ENCODE assay signal across 8 mouse cellular contexts in genomic region chrX:7722691-7723090, GRCm38 (mm10). TPM values are rescaled to one million over a fixed set of nuclear protein-coding genes. Genes with fewer than 3 reads are reported as not detected.
A peak's percentile ranks its signal among the peaks of the same experiment; 100 is the strongest.
DNase-seq lines count a peak whose midpoint lies in the region; ATAC-seq and TF ChIP-seq lines count a peak whose summit lies in the region.

No protein-coding gene starts in this region.

- ATAC-seq in liver, embryonic 11.5 days (replicated peaks; ENCODE audit: low FRiP score) = no peak

- no peaks in the 10 kb centered on the region for H3K27me3 ChIP-seq in heart, adult 2 months (ENCODE audit: control insufficient read depth, insufficient read depth, low read length)
- H3K27me3 ChIP-seq in liver, embryonic 11.5 days (replicated peaks; ENCODE audit: control insufficient read depth, insufficient read depth, low read length) = no peaks in the 10 kb centered on the region

- no peaks in the 10 kb centered on the region for H3K36me3 ChIP-seq in heart, adult 2 months (ENCODE audit: control insufficient read depth, insufficient read depth, low read length)
- H3K36me3 ChIP-seq in liver, embryonic 11.5 days (ENCODE audit: control insufficient read depth, insufficient read depth, low read length) = no peaks in the 10 kb centered on the region; the same call in 1 of the 2 replicates

- peak overlapping the region; percentile 85; the same call in 1 of the 2 replicates for H3K9ac ChIP-seq in heart, adult 2 months (ENCODE audit: low read depth, low read length)
- H3K9ac ChIP-seq in liver, embryonic 11.5 days (ENCODE audit: low read depth, low read length) = peak overlapping the region; percentile 67

- no peaks in the 10 kb centered on the region for H3K4me1 ChIP-seq in heart, adult 2 months (ENCODE audit: control insufficient read depth, insufficient read depth, low read length)
- H3K4me1 ChIP-seq in embryonic fibroblast, embryonic 13.5 days (ENCODE audit: control insufficient read depth, insufficient read depth, low read length) = peaks cover 2% of the 10 kb centered on the region; the same call in 1 of the 2 replicates
- peaks cover 3% of the 10 kb centered on the region; the same call in 1 of the 2 replicates for H3K4me1 ChIP-seq in liver, embryonic 11.5 days (replicated peaks; ENCODE audit: control insufficient read depth, insufficient read depth, low read length)

- H3K27ac ChIP-seq in heart, adult 2 months = peak overlapping the region; percentile 98
- no peak overlapping the region for H3K27ac ChIP-seq in embryonic fibroblast, embryonic 13.5 days (ENCODE audit: insufficient read depth, low read length)
- no peak overlapping the region for H3K27ac ChIP-seq in liver, embryonic 11.5 days (ENCODE audit: low read depth, low read length)

- intact Hi-C loops in heart, adult 2 months (cut with DNase I) = loop anchor here (10.0 kb wide), 1 partner anchor 352 kb away; the partner anchor contains the start of gene Suv39h1
- intact Hi-C loops in heart, postnatal 36 days (cut with DNase I) = loop anchor here (10.0 kb wide), 1 partner anchor 422 kb away; the partner anchor contains the start of gene Rbm3

- H3K4me3 ChIP-seq in heart, adult 2 months = peak overlapping the region; percentile 53
- H3K4me3 ChIP-seq in embryonic fibroblast, embryonic 13.5 days (ENCODE audit: insufficient read depth, low read length) = peak overlapping the region; percentile 56
- peak overlapping the region; percentile 72 for H3K4me3 ChIP-seq in liver, embryonic 11.5 days (ENCODE audit: low read depth, low read length)

- DNase-seq in heart, adult 2 months = no peak
- DNase-seq in heart, postnatal 36 days = no peak
- DNase-seq in 416B (ENCODE audit: low read depth) = peak; percentile 60
- DNase-seq in liver, embryonic 11.5 days (ENCODE audit: low spot score) = no peak
- DNase-seq in embryo, embryonic 10.5 days (ENCODE audit: low spot score) = no peak
- DNase-seq in adrenal gland, adult 18-20 months (ENCODE audit: low spot score in 2 of 2) = no peak
- DNase-seq in spleen, adult 12 weeks (ENCODE audit: low spot score) = no peak

- no peaks in the 10 kb centered on the region for H3K79me2 ChIP-seq in heart, adult 2 months (replicated peaks; ENCODE audit: control insufficient read depth, insufficient read depth, low read length)

- TF ChIP-seq EP300 in heart, adult 2 months (IDR thresholded peaks at IDR 0.05; ENCODE audit: insufficient read depth, low read depth, low read length) = no peak

- no peak for TF ChIP-seq POLR2A in heart, adult 2 months (IDR thresholded peaks at IDR 0.05; ENCODE audit: insufficient read depth, low read depth, low read length)
- TF ChIP-seq POLR2A in embryonic fibroblast, embryonic 13.5 days (IDR thresholded peaks at IDR 0.05; ENCODE audit: low read depth, low read length) = no peak

- TF ChIP-seq CTCF in heart, adult 2 months (IDR thresholded peaks at IDR 0.05) = no peak
- no peak for TF ChIP-seq CTCF in embryonic fibroblast, embryonic 13.5 days (IDR thresholded peaks at IDR 0.05; ENCODE audit: borderline replicate concordance, insufficient read depth, low read length)

- 7% methylated on average over 4 of the region's 4 CpGs for WGBS in heart, adult 2 months
- WGBS in liver, embryonic 11.5 days = 14% methylated on average over 4 of the region's 4 CpGs

- H3K4me2 ChIP-seq in liver, embryonic 11.5 days = peak overlapping the region; percentile 75

- no peaks in the 10 kb centered on the region for H3K9me3 ChIP-seq in liver, embryonic 11.5 days (ENCODE audit: control insufficient read depth, low read length)

RNA-seq across cellular contexts. Expression of gene Gm45208, which starts 0.6 kb away (rescaled TPM):
- total RNA-seq in heart, adult 2 months (2021) = under 1 TPM in 1 of 2 experiments, not detected in 1; 0.94 TPM
- 0.21 TPM in 1 of 2 replicates, not detected in the other for polyA plus RNA-seq in heart, adult 2 months (2012; rRNA removed)
- under 1 TPM in 1 of 2 experiments, not detected in 1; 0.68 TPM for total RNA-seq in heart, postnatal 36 days (2021)
- not detected in 2 replicates for polyA plus RNA-seq in embryonic fibroblast, embryonic 13.5 days (2011; ENCODE audit: insufficient read length, low read depth, missing spikeins)
- polyA plus RNA-seq in liver, embryonic 11.5 days (2014; fragmentation: Nextera tagmentation; extraction: Ambion mirVana) = not detected in 2 replicates
- under 1 TPM in 1 of 2 experiments, not detected in 1; 0.58 TPM for total RNA-seq in adrenal gland, adult 18-20 months (2021)

RNA-seq across cellular contexts. Expression of gene Praf2, which starts 5.5 kb away (rescaled TPM):
- 1 to 10 TPM; 6.1 to 6.7 TPM for total RNA-seq in heart, adult 2 months (2021)
- 15.8 and 19.5 TPM in 2 replicates for polyA plus RNA-seq in heart, adult 2 months (2012; rRNA removed)
- 1 to 10 TPM; 5.4 to 5.7 TPM for total RNA-seq in heart, postnatal 36 days (2021)
- 112 and 126 TPM in 2 replicates for polyA plus RNA-seq in embryonic fibroblast, embryonic 13.5 days (2011; ENCODE audit: insufficient read length, low read depth, missing spikeins)
- 29.8 and 32.0 TPM in 2 replicates for polyA plus RNA-seq in liver, embryonic 11.5 days (2014; fragmentation: Nextera tagmentation; extraction: Ambion mirVana)
- total RNA-seq in adrenal gland, adult 18-20 months (2021) = 10 to 100 TPM; 12.1 to 16.3 TPM

RNA-seq across cellular contexts. Expression of gene Wdr45, which starts 8.6 kb away (rescaled TPM):
- 10 to 100 TPM; 41.3 to 42.5 TPM for total RNA-seq in heart, adult 2 months (2021)
- polyA plus RNA-seq in heart, adult 2 months (2012; rRNA removed) = 48.3 and 57.9 TPM in 2 replicates
- 10 to 100 TPM; 46.3 to 55.4 TPM for total RNA-seq in heart, postnatal 36 days (2021)
- 29.0 and 32.3 TPM in 2 replicates for polyA plus RNA-seq in embryonic fibroblast, embryonic 13.5 days (2011; ENCODE audit: insufficient read length, low read depth, missing spikeins)
- polyA plus RNA-seq in liver, embryonic 11.5 days (2014; fragmentation: Nextera tagmentation; extraction: Ambion mirVana) = 13.7 and 15.2 TPM in 2 replicates
- 10 to 100 TPM; 45.4 to 62.8 TPM for total RNA-seq in adrenal gland, adult 18-20 months (2021)

RNA-seq across cellular contexts. Expression of gene Gpkow, which starts 25.8 kb away (rescaled TPM):
- 10 to 100 TPM; 18.0 to 19.3 TPM for total RNA-seq in heart, adult 2 months (2021)
- polyA plus RNA-seq in heart, adult 2 months (2012; rRNA removed) = 7.1 and 11.4 TPM in 2 replicates
- 10 to 100 TPM; 19.1 to 21.4 TPM for total RNA-seq in heart, postnatal 36 days (2021)
- polyA plus RNA-seq in embryonic fibroblast, embryonic 13.5 days (2011; ENCODE audit: insufficient read length, low read depth, missing spikeins) = 26.0 and 29.8 TPM in 2 replicates
- 30.0 and 33.4 TPM in 2 replicates for polyA plus RNA-seq in liver, embryonic 11.5 days (2014; fragmentation: Nextera tagmentation; extraction: Ambion mirVana)
- 10 to 100 TPM; 48.0 to 59.9 TPM for total RNA-seq in adrenal gland, adult 18-20 months (2021)

RNA-seq across cellular contexts. Expression of gene Ccdc120, which starts 28.0 kb away (rescaled TPM):
- total RNA-seq in heart, adult 2 months (2021) = 1 to 10 TPM in 1 of 2 experiments, under 1 TPM in 1; 0.32 to 1.1 TPM
- 1.1 and 2.8 TPM in 2 replicates for polyA plus RNA-seq in heart, adult 2 months (2012; rRNA removed)
- total RNA-seq in heart, postnatal 36 days (2021) = 1 to 10 TPM in 1 of 2 experiments, under 1 TPM in 1; 0.42 to 1.8 TPM
- 2.5 and 3.5 TPM in 2 replicates for polyA plus RNA-seq in embryonic fibroblast, embryonic 13.5 days (2011; ENCODE audit: insufficient read length, low read depth, missing spikeins)
- 4.7 and 6.5 TPM in 2 replicates for polyA plus RNA-seq in liver, embryonic 11.5 days (2014; fragmentation: Nextera tagmentation; extraction: Ambion mirVana)
- 1 to 10 TPM; 2.0 to 2.6 TPM for total RNA-seq in adrenal gland, adult 18-20 months (2021)
